Mouse (Mus musculus) naive thymus-derived CD4-positive, alpha-beta T cell, adult 2 months (primary cell): ENCODE data around the gene Angptl7.

Source experiments
- DNase-seq: peaks from one replicate; pipeline ENCODE4 v3.0.0-alpha.2; 2011; ENCODE audit warnings: low read depth

Gene Angptl7

DNA sequence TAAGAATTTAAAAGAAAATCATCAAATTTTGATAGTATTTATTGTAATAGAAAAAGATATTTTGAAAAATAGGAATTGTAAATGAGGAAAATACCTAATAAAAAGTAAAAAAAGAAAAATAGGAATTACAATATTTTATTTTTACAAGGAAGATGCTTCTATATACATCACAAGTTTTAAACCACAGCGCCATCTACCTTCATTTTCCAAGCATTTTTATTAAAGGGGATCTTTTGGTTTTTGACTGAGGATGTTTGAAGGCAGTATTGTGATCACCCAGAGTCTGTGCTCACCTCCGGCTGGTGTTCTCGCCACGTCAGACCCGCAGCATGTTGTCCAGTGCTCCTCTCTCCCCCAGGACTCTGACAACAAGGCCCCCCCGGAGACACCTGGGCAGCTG is 5.1 kb downstream of the Angptl7 start:
- DNase-seq = no peak

DNA sequence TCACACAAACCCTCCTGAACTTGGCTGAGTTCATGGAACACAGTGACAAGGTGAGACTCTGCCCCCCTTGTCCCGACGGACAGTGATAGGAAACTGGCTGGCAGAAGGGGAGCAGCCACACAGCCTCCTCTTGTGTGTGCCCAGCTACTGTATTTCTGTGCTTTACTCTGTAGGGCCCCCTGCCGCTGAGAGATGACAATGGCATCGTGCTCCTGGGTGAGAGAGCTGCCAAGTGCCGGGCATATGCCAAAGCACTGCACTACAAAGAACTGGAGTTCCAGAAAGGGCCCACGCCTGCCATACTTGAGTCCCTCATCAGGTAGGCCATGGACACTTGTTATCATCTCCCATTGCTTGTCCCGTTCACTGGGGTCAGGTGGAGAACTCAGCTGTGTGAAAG is 8.8 kb downstream of the Angptl7 start:
- no peak for DNase-seq

- DNase-seq = no peak
Measured at GRCm38 (mm10) chr4:148490502-148490901, 9.8 kb downstream of the Angptl7 start.

- DNase-seq = no peak
Measured at GRCm38 (mm10) chr4:148487841-148488240, 12.4 kb downstream of the Angptl7 start.

GRCm38 (mm10) chr4:148484511-148484910 is 15.7 kb downstream of the Angptl7 start:
- no peak for DNase-seq

DNA sequence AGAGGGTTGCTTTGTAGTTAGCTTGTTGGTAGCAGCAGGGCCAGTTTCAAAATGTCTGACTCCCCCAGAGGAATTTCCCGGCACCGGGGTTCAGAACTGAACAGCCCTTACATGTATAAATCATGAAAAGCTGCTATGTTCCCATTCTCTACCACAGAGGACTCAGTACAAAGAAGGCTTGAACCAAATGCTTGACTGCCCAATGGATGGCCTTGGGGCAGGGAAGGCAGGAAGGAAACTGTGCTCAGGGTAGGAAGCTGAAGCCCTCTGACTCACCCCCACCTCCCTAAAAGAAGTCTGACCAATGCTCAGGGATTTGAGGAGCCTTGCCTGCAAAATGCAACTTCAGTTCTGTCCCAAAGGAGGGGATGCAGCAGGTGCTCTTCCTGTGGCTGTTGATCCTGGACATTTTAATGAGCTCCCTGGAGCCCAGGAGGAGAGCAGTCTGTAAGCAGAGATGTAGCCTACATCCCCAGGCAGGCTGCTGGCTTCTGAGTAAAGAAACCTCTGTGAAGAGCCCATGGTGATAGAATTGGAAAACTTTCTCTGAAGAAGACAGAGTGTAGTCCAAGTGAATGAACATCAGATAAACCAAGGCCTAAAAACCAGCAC is 18.6 kb downstream of the Angptl7 start:
- no peak for DNase-seq

DNA sequence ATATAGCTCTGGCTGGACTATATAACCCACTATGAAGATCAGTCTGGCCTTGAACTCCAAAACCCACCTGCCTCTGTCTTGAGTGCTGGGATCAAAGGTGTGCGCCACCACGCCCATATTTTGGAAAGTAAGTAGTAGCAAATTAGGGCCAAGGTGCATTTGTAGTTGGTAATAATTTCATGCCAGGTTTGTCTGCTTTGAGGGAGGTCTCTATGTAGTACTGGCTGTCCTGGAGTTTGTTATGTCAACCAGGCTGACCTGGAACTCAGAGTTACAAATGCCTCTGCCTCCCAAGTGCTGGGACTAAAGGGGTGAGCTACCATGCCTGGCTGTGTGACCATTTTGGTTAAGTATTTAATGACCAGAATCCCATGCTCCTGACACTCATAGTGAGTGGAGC is 20.0 kb downstream of the Angptl7 start:
- no peak for DNase-seq

DNA sequence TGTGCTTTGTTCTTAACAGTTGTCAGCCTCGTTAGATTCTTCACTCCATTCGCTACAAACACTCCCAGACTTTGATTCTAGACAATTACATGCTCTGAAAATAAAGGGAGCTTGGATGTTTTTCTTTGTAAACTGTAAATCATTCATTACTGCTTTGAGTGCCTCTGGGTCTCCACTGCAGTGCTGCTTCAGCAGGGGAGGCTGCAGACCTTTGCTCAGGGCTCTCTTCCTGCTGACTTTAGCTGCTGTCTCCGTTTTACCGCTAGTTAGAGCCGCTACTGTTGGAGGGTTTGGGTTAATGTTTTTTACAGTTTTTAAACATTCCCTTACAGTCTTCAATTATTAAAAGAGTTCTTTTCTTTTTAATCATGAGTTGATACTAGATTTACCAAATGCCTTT is 26.8 kb downstream of the Angptl7 start:
- DNase-seq = no peak

DNA sequence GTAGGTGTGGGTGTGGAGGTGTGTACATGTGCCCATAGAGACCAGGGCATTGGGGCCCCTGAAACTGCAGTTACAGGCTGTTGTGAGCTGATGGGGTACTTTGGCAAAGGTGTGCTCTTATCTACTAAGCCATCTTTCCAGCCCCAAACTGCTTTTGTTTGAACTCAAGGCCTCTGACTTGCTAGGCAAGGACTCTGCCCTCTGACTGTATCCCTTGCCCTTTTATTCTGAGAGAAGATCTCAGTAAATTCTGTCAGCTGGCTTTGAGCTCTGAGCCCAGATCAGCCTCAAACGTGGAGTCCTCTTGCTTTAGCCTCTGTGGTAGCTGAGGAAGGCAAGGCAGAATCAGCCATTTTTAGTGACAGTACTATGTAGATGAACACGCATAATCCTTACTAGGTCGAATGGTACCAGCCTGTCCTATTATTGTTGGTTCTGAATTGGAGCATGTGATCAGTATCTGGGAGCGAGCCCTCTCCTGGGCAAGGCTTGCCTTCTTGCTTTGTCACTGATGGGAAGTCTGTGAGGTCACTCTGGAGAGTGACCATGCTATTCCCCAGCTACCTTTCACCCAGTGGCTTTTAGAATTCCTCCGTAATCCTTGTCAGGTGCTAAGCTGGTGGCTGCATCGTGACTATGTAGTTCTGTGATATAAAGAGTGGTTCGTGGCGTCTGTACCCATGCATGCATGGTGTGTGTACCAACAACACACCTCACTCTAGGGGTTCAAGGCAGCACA is 27.7 kb downstream of the Angptl7 start:
- no peak for DNase-seq

GRCm38 (mm10) chr4:148471363-148471806 is 28.9 kb downstream of the Angptl7 start:
- DNase-seq = no peak

- no peak for DNase-seq
Measured at GRCm38 (mm10) chr4:148469487-148470252, 30.6 kb downstream of the Angptl7 start.

- no peak for DNase-seq
Measured at GRCm38 (mm10) chr4:148468396-148468795, 31.9 kb downstream of the Angptl7 start.

DNA sequence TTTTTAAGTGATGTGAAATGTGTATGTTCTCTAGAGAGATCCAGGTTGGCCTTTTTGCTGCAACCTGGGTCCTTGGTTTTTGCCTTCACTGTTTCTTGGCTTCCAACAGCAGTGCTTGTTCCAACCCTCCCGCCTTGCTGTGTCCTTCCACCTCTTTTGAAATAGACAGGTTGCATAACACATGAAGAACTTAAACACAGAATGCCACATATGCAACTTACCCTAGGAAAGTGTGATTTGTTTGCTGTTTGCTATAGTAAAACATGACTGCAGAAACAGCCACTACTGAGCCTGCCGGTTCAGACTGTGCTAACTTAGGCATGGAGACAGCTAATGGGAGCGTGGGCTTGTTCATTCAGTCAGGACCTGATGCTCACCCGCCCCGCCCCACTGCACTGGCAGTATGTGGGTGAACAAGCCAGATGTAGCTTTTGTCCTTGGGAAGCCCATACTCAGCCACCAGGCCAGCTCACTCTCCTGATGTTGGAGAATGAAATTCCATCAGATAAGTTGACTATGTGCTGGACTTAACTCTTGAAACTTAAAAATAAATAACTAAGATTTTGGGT is 33.7 kb downstream of the Angptl7 start:
- DNase-seq = no peak

DNA sequence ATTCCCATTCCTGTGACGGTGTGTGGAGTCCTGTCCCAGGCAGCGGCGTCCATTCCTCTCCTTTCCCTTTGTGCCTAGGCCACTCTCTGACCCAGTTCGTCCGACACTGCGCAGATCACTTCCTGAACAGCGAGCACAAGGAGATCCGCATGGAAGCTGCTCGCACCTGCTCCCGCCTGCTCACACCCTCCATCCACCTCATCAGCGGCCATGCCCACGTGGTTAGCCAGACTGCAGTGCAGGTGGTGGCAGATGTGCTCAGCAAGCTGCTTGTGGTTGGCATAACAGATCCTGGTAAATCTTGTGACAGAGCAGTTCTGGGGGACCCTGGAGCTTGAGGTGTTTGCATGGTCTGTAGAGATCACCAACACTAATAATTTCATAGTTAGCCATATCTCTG is 35.4 kb downstream of the Angptl7 start:
- no peak for DNase-seq

GRCm38 (mm10) chr4:148464301-148464700 is 36.0 kb downstream of the Angptl7 start:
- no peak for DNase-seq

GRCm38 (mm10) chr4:148463208-148463960 is 36.9 kb downstream of the Angptl7 start:
- DNase-seq = no peak

DNA sequence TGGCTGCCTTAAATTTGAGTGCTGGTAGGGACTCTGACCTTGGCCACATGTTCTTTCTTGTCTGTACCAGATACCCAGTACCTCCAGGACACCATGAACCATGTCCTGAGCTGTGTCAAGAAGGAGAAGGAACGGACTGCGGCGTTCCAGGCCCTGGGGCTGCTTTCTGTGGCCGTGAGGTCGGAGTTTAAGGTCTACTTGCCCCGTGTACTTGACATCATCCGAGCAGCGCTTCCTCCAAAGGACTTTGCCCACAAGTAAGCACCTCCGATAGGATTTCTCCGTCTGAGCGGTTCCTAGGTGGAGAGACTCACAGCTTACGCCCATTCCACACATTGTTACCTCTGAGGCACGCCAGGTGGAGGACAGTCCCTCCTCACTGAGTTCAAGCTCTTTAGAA is 37.5 kb downstream of the Angptl7 start:
- DNase-seq = no peak

- no peak for DNase-seq
Measured at GRCm38 (mm10) chr4:148461772-148462171, 38.5 kb downstream of the Angptl7 start.

DNA sequence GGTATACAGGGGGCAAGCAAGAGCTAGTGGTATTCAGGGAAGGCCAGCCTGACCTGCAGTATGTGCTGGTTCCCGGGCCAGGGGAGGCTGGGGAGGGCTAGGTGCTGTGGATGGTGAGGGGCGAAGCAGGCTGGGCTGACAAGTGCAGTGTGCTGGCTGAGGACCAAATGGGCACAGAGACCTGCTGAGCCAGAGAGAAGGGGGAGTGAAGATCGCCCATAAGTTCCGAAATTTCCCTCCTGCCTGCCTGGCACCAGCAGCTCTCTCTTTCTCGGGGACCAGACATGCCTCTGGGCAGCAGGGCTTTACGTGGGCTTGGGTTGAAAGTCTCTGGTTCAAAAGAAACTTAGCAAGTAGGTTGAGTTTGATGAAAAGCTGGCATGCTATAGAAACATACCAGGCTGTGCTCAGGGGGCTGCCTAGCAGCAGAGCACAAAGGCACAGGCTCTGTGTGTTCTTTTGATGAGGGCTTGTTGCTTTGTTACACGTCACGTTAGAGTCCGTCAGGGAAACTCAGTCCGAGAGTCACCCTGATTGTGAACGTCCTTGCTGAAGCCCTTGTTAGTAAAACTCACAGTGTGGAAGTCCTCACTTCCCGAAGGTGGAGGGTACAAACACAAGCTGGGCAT is 39.5 kb downstream of the Angptl7 start:
- DNase-seq = no peak

- no peak for DNase-seq
Measured at GRCm38 (mm10) chr4:148455477-148456025, 44.7 kb downstream of the Angptl7 start.

- no peak for DNase-seq
Measured at GRCm38 (mm10) chr4:148453707-148454106, 46.6 kb downstream of the Angptl7 start.
